Mouse (Mus musculus) liver, embryonic 13.5 days (tissue): Measurements from ENCODE around the gene Pdss2. TPM values are rescaled to one million over a fixed set of nuclear protein-coding genes. Genes with fewer than 3 reads are reported as not detected.

Experiments
- ATAC-seq: fragments of 200-750 bp; cut with Nextera tagmentation; 2 replicates; pipeline ENCODE4 v1.8.0; 2017; ENCODE audit warnings: low read depth, mild to moderate bottlenecking, moderate number of reproducible peaks, moderate library complexity
- DNase-seq: peaks from one replicate; pipeline ENCODE4 v3.0.0; 2022
- H3K27ac ChIP-seq: fragments of 300-500 bp; sonication (generic); 2 replicates; pipeline ENCODE4 v1.5.1; 2015; ENCODE audit warnings: moderate library complexity, mild to moderate bottlenecking, inconsistent platforms
- H3K27me3 ChIP-seq: fragments of 300-500 bp; sonication (generic); 2 replicates; pipeline ENCODE4 v1.6.1; 2015; ENCODE audit warnings: mild to moderate bottlenecking, inconsistent platforms
- H3K36me3 ChIP-seq: fragments of 300-500 bp; sonication (generic); 2 replicates; pipeline ENCODE4 v1.6.1; 2015; ENCODE audit warnings: mild to moderate bottlenecking, inconsistent platforms
- H3K4me1 ChIP-seq: fragments of 300-500 bp; sonication (generic); replicated peaks from 2 replicates; pipeline ENCODE4 v1.6.1; 2015; ENCODE audit warnings: inconsistent platforms
- H3K4me2 ChIP-seq: fragments of 300-500 bp; sonication (generic); 2 replicates; pipeline ENCODE4 v1.6.1; 2015; ENCODE audit warnings: inconsistent platforms, mild to moderate bottlenecking, moderate library complexity
- H3K4me3 ChIP-seq: fragments of 300-500 bp; sonication (generic); replicated peaks from 2 replicates; pipeline ENCODE4 v1.5.1; 2015; ENCODE audit warnings: mild to moderate bottlenecking, inconsistent platforms
- H3K9ac ChIP-seq: fragments of 300-500 bp; sonication (generic); 2 replicates; pipeline ENCODE4 v1.6.1; 2015; ENCODE audit warnings: mild to moderate bottlenecking, inconsistent platforms
- H3K9me3 ChIP-seq: fragments of 300-500 bp; sonication (generic); replicated peaks from 2 replicates; pipeline ENCODE4 v1.6.1; 2016; ENCODE audit warnings: inconsistent platforms
- WGBS: fragments of 180-500 bp; shearing (Covaris S2); methylation state at CpG from one replicate; pipeline ENCODE4 v1.1.7; 2015; ENCODE audit not compliant: insufficient replicate concordance; 5-methylcytosine and 5-hydroxymethylcytosine counted together
- polyA plus RNA-seq: library from polyadenylated mRNA; unstranded; fragments of >200 nt; fragmentation: Nextera tagmentation; extraction: Ambion mirVana; gene quantifications from 2 replicates; pipeline ENCODE4 v1.2.1, GENCODE M21; 2015

The Pdss2 gene
- polyA plus RNA-seq, 1 experiment from 2014 or later = 9.0 TPM

DNA sequence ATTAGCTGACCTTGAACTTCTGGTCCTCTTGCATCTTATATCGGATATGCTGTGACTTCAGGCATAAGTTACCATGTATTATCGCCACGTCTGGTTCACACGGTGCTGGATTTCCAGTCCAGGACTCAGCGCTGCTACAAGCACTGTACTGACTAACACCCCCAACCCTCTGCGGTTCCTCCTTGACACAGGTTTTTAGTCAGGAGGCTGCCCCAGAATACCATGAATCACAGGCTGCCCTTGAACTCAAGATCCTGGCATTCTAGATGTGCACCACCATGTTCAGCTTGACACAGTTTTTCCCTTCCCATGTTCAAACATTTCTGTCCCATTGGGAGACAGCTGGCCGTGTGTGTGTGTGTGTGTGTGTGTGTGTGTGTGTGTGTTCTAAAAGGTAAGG lies 267.9 kb downstream of the Pdss2 start:
- ATAC-seq = no peak
- Histone ChIP-seq H3K36me3 (peaks cover 4% of the 10 kb centered on the region), H3K9me3 (no peaks in the 10 kb centered on the region), H3K27me3 (no peaks in the 10 kb centered on the region), H3K4me2 (no peak overlapping the region), H3K4me3 (no peak overlapping the region), H3K27ac (no peak overlapping the region), H3K9ac (no peak overlapping the region), H3K4me1 (peaks cover 41% of the 10 kb centered on the region)
- 75% methylated on average over 7 of the region's 7 CpGs for WGBS
- DNase-seq = no peak

DNA sequence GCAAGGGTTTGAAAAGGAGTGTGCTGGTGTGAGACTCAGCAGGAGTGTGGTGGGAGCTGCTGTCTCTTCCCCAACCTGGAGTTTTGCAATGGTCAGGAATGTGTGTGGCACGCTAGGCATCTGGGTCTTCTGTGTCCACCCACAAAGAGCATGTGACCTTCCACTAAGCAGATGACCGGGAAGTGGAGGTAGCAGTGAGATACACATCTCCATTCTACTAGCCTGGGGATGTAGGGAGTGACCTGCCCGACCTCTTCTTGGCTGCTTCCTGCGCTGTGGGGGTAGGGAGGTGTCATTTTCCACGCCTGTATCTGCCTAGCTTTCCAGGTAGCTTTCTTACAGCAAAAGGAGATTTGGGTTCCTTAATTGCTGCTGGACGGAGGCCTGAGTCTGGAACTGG lies 268.3 kb downstream of the Pdss2 start:
- Histone ChIP-seq H3K36me3 (peaks cover 7% of the 10 kb centered on the region), H3K9ac (no peak overlapping the region), H3K27me3 (no peaks in the 10 kb centered on the region), H3K4me2 (no peak overlapping the region), H3K27ac (peak overlapping the region; percentile 34; the same call in 1 of the 2 replicates), H3K9me3 (no peaks in the 10 kb centered on the region), H3K4me1 (peaks cover 40% of the 10 kb centered on the region), H3K4me3 (no peak overlapping the region)
- 0 out of 2 replicates have a peak, but pooled peaks have one; percentile 43 for ATAC-seq
- 36% methylated on average over 6 of the region's 6 CpGs for WGBS
- DNase-seq = no peak

DNA sequence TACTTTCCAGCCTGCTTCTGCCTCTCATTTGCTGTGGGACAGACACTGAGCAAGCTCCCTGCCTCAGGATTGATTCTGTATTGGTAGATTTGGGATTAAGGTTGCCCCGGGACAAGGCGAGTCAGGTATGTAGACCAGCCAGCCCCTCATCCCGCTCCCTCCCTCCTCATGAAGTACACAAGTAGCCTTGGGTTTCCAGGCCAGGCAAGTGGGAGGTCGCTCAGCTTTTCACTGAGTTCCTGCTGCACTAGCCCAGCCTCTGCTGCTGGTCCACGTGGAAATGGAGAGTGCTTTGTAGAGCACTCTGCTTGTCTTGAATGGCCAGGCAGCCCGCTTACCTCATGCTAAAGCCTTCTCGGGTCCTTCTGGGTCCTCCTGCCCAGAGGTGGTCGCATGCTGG lies 268.7 kb downstream of the Pdss2 start:
- Histone ChIP-seq H3K4me2 (no peak overlapping the region), H3K27me3 (no peaks in the 10 kb centered on the region), H3K9ac (no peak overlapping the region), H3K36me3 (peaks cover 11% of the 10 kb centered on the region), H3K4me1 (peaks cover 40% of the 10 kb centered on the region), H3K9me3 (no peaks in the 10 kb centered on the region), H3K27ac (peak overlapping the region; percentile 34; the same call in 1 of the 2 replicates), H3K4me3 (no peak overlapping the region)
- ATAC-seq (no peak), DNase-seq (no peak)
- WGBS = 65% methylated on average over 8 of the region's 8 CpGs

- Histone ChIP-seq H3K4me3 (no peak overlapping the region), H3K36me3 (peaks cover 20% of the 10 kb centered on the region), H3K27me3 (no peaks in the 10 kb centered on the region), H3K9ac (no peak overlapping the region), H3K9me3 (no peaks in the 10 kb centered on the region), H3K4me1 (peaks cover 35% of the 10 kb centered on the region), H3K27ac (no peak overlapping the region), H3K4me2 (no peak overlapping the region)
- ATAC-seq = peak; percentile 43; the same call in 1 of the 2 replicates
- WGBS = 73% methylated on average over 5 of the region's 5 CpGs
- DNase-seq = no peak
Observed at GRCm38 (mm10) chr10:43490846-43491245, 269.6 kb downstream of the Pdss2 start.

GRCm38 (mm10) chr10:43502599-43502998 lies 281.3 kb downstream of the Pdss2 start:
- H3K4me1 ChIP-seq = no peaks in the 10 kb centered on the region
- H3K27me3 ChIP-seq = no peaks in the 10 kb centered on the region
- H3K36me3 ChIP-seq = peaks cover 40% of the 10 kb centered on the region

GRCm38 (mm10) chr10:43504291-43504690 lies 283.0 kb downstream of the Pdss2 start:
- H3K9ac ChIP-seq = no peak overlapping the region
- no peak overlapping the region for H3K27ac ChIP-seq
- ATAC-seq = no peak
- DNase-seq = no peak
- H3K4me2 ChIP-seq = no peak overlapping the region
- peaks cover 29% of the 10 kb centered on the region for H3K36me3 ChIP-seq
- WGBS = 47% methylated on average over 1 of the region's 1 CpGs
- no peaks in the 10 kb centered on the region for H3K9me3 ChIP-seq
- H3K27me3 ChIP-seq = no peaks in the 10 kb centered on the region
- no peaks in the 10 kb centered on the region for H3K4me1 ChIP-seq
- no peak overlapping the region for H3K4me3 ChIP-seq

More at GRCm38 (mm10) chr10:43502599-43502998, 281.3 kb downstream of the Pdss2 start:
- Histone ChIP-seq H3K27ac (no peak overlapping the region), H3K9me3 (no peaks in the 10 kb centered on the region), H3K4me2 (no peak overlapping the region), H3K9ac (no peak overlapping the region), H3K4me3 (no peak overlapping the region)
- no peak for ATAC-seq
- no peak for DNase-seq
- WGBS = 91% methylated on average over 4 of the region's 4 CpGs

DNA sequence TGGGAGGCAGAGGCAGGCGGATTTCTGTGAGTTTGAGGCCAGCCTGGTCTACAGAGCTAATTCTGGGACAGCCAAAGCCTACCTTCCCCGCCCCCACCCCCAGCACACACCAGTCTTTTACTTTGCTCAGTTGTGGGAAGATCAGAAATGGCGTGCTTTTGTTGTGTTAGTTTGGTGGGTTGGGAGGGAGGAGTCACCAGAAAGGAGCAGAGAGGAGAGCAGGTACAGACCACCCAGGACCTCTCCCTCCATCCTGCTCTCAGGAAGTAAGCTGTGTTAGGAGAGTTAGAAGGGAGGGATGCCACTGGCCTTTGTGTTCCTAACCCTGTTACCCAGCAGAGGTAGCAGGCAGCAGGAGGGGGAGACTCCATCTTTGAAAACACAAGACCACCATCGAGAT lies 285.8 kb downstream of the Pdss2 start:
- Histone ChIP-seq H3K27ac (no peak overlapping the region), H3K9me3 (no peaks in the 10 kb centered on the region), H3K4me3 (no peak overlapping the region), H3K27me3 (no peaks in the 10 kb centered on the region), H3K4me2 (no peak overlapping the region), H3K9ac (no peak overlapping the region), H3K36me3 (peaks cover 34% of the 10 kb centered on the region), H3K4me1 (no peaks in the 10 kb centered on the region)
- DNase-seq = no peak
- 70% methylated on average over 4 of the region's 4 CpGs for WGBS
- ATAC-seq = no peak

- no peaks in the 10 kb centered on the region for H3K27me3 ChIP-seq
- DNase-seq (no peak), ATAC-seq (no peak)
- 79% methylated on average over 7 of the region's 7 CpGs for WGBS
- H3K4me1 ChIP-seq = 0 out of 2 replicates have a peak, but pooled peaks cover 2% of the 10 kb centered on the region
- no peak overlapping the region for H3K27ac ChIP-seq
- H3K36me3 ChIP-seq = peaks cover 39% of the 10 kb centered on the region
- no peaks in the 10 kb centered on the region for H3K9me3 ChIP-seq
- H3K4me3 ChIP-seq = no peak overlapping the region
- no peak overlapping the region for H3K4me2 ChIP-seq
- no peak overlapping the region for H3K9ac ChIP-seq
Observed at GRCm38 (mm10) chr10:43509228-43509627, 287.9 kb downstream of the Pdss2 start.

DNA sequence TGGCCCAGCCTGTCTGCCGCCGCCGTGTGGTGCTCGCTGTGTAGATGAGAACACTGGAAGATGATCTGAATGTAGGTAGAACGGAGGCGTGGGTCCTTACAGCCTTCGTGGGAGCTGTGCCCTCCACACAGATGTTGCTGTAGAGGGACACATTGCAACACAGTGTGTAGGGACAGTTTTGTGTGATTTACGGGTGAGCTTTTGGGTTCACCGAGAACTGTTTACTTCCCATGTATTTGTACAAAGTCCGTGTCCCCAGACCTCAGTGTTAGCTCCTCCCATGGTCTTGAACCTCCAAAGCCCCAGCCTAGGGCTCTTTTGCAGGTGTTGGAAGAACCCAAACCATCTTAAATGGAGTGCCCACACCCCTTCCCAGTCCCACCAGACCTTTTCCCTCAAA lies 291.7 kb downstream of the Pdss2 start:
- DNase-seq = no peak
- H3K9ac ChIP-seq = no peak overlapping the region
- H3K4me1 ChIP-seq = peaks cover 14% of the 10 kb centered on the region
- H3K27me3 ChIP-seq = no peaks in the 10 kb centered on the region
- WGBS = 85% methylated on average over 10 of the region's 10 CpGs
- H3K36me3 ChIP-seq = peaks cover 45% of the 10 kb centered on the region
- no peak overlapping the region for H3K27ac ChIP-seq
- H3K9me3 ChIP-seq = no peaks in the 10 kb centered on the region
- ATAC-seq = no peak
- H3K4me3 ChIP-seq = no peak overlapping the region
- no peak overlapping the region for H3K4me2 ChIP-seq

Other genes starting within 250 kb of the Pdss2 start
- gene Sobp, start 47.0 kb upstream of the Pdss2 start, polyA plus RNA-seq = 0.02 and 0.03 TPM in 2 replicates
- not detected in 2 replicates for gene 9030612E09Rik, start 46.8 kb upstream of the Pdss2 start, polyA plus RNA-seq